In the genomic region with DNA sequence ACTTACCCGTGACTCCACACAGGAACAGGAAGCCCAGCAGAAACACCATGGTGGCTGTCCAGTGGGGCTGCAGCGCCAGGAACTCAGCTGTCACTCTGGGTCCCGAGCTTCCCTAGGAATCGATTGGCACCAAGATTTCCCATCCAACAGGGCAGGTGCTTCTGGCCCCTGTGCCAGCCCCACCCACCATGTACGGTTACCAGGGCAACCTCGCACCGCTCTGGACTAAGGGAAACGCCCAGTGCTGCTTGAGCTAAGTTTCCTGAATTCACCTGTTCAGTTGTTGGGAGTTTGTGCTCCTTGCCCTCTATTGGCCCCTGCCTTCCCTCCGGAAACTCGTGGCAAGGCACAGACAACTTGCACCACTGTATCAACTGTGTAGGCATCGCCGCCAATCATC, we compare ENCODE assay signal across 29 mouse cellular contexts. TPM values are rescaled to one million over a fixed set of nuclear protein-coding genes. Genes with fewer than 3 reads are reported as not detected.
DNase-seq lines count a peak whose midpoint lies in the region; ATAC-seq and TF ChIP-seq lines count a peak whose summit lies in the region.
"Had no signal": no experiment of that assay in that cellular context is flagged by ENCODE, and none has a peak within 500 bp of the region (broad histone marks: within the 10 kb centered on the region; RNA-seq: fewer than 3 reads in every experiment).

Gene Gm1123, minus strand, starts transcription at position 141 of the 400 bp plus-strand sequence.

- peaks cover 42% of the 10 kb centered on the region for H3K36me3 ChIP-seq in liver, embryonic 13.5 days
- H3K36me3 ChIP-seq in liver, embryonic 11.5 days (ENCODE audit: control insufficient read depth, insufficient read depth, low read length): no peaks in the 10 kb centered on the region
- H3K36me3 ChIP-seq in ES-E14 (ENCODE audit: control insufficient read depth, insufficient read depth, low read length, poor library complexity, severe bottlenecking): peaks cover 8% of the 10 kb centered on the region; the same call in 1 of the 2 replicates
- H3K36me3 ChIP-seq in intestine, postnatal 0 days (ENCODE audit: control insufficient read depth, insufficient read depth): peaks cover under 1% of the 10 kb centered on the region
- H3K36me3 ChIP-seq: embryonic facial prominence, embryonic 12.5 days; kidney, embryonic 15.5 days; limb, embryonic 10.5 days had no signal

- no peak within 1 kb of the TSS for H3K27ac ChIP-seq in liver, embryonic 13.5 days
- no peak within 1 kb of the TSS for H3K27ac ChIP-seq in liver, embryonic 11.5 days (ENCODE audit: low read depth, low read length)
- H3K27ac ChIP-seq in ES-E14 (ENCODE audit: insufficient read depth, low read depth, low read length, poor library complexity, severe bottlenecking): no peak within 1 kb of the TSS
- 0 out of 2 replicates have a peak within 1 kb of the TSS, but pooled peaks have one; percentile 5 for H3K27ac ChIP-seq in intestine, postnatal 0 days (ENCODE audit: low read depth, low read length)
- H3K27ac ChIP-seq: embryonic facial prominence, embryonic 12.5 days; forebrain, embryonic 12.5 days; gastrocnemius, adult 2 months; heart, embryonic 10.5 days; kidney, embryonic 15.5 days; limb, embryonic 10.5 days had no signal

- no peak within 1 kb of the TSS for H3K4me3 ChIP-seq in liver, embryonic 13.5 days (replicated peaks)
- no peak within 1 kb of the TSS for H3K4me3 ChIP-seq in liver, embryonic 11.5 days (ENCODE audit: low read depth, low read length)
- 0 out of 4 replicates have a peak within 1 kb of the TSS, but pooled peaks of 1 of the 2 experiments have one; percentile 17 for H3K4me3 ChIP-seq in ES-E14 (ENCODE audit: insufficient read depth in 1 of 2, low read depth in 1 of 2, low read length in 2 of 2, poor library complexity in 1 of 2, severe bottlenecking in 1 of 2)
- peak within 1 kb of the TSS; percentile 32 for H3K4me3 ChIP-seq in intestine, postnatal 0 days (ENCODE audit: low read depth, low read length)
- H3K4me3 ChIP-seq: embryonic facial prominence, embryonic 12.5 days; forebrain, embryonic 12.5 days; gastrocnemius, adult 2 months; heart, embryonic 10.5 days; kidney, embryonic 15.5 days; limb, embryonic 10.5 days had no signal

- in situ Hi-C loops in ES-E14 (cut with MboI; ENCODE audit: low sequenced_read_pairs in 2 of 2, unreplicated experiment in 2 of 2): no loop called here

- WGBS in liver, embryonic 13.5 days (ENCODE audit: insufficient replicate concordance): 82% methylated on average over 12 of the region's 12 CpGs
- 83% methylated on average over 12 of the region's 12 CpGs for WGBS in liver, embryonic 11.5 days
- WGBS in intestine, postnatal 0 days: 41% methylated on average over 12 of the region's 12 CpGs

- no peak within 1 kb of the TSS for H3K4me2 ChIP-seq in liver, embryonic 13.5 days
- no peak within 1 kb of the TSS for H3K4me2 ChIP-seq in liver, embryonic 11.5 days
- peak within 1 kb of the TSS; percentile 59 for H3K4me2 ChIP-seq in intestine, postnatal 0 days (replicated peaks; ENCODE audit: low read depth)
- H3K4me2 ChIP-seq: embryonic facial prominence, embryonic 12.5 days; forebrain, embryonic 12.5 days; kidney, embryonic 15.5 days had no signal

- peak; percentile 29; the same call in 1 of the 2 replicates for ATAC-seq in liver, embryonic 13.5 days (ENCODE audit: low read depth)
- ATAC-seq in liver, embryonic 11.5 days (replicated peaks; ENCODE audit: low FRiP score): no peak
- ATAC-seq in intestine, postnatal 0 days: peak; percentile 79
- ATAC-seq: hindbrain, embryonic 16.5 days; liver, postnatal 0 days; lung, postnatal 0 days had no signal

- H3K9me3 ChIP-seq in liver, embryonic 13.5 days (replicated peaks): no peaks in the 10 kb centered on the region
- no peaks in the 10 kb centered on the region for H3K9me3 ChIP-seq in liver, embryonic 11.5 days (ENCODE audit: control insufficient read depth, low read length)
- H3K9me3 ChIP-seq in ES-E14 (ENCODE audit: control insufficient read depth, insufficient read depth, low read depth, low read length): no peaks in the 10 kb centered on the region
- no peaks in the 10 kb centered on the region for H3K9me3 ChIP-seq in intestine, postnatal 0 days (ENCODE audit: control insufficient read depth)
- H3K9me3 ChIP-seq: embryonic facial prominence, embryonic 12.5 days; forebrain, embryonic 12.5 days; heart, embryonic 10.5 days; kidney, embryonic 15.5 days; limb, embryonic 10.5 days had no signal

- TF ChIP-seq CTCF in intestine, postnatal 0 days (IDR thresholded peaks at IDR 0.05; ENCODE audit: low read depth): no peak

- no peak for DNase-seq in liver, embryonic 13.5 days
- no peak for DNase-seq in liver, embryonic 11.5 days (ENCODE audit: low spot score)
- DNase-seq in ES-E14 (ENCODE audit: low read depth, low spot score): peak; percentile 28
- no peak for DNase-seq in c-Kit-positive CD71-positive TER-119-positive erythroid progenitor cells, embryonic 14.5 days (ENCODE audit: low spot score)
- no peak for DNase-seq in urinary bladder, postnatal 14 days (ENCODE audit: low spot score)
- no peak for DNase-seq in T-cell, adult 2 months (ENCODE audit: low spot score)
- DNase-seq: adrenal gland, adult 8-10 months; cerebellum, adult 2 months; cerebellum, postnatal 25 days; gastrocnemius, adult 2 months; kidney, adult 11 months; kidney, postnatal 4 days; liver; liver, postnatal 0 days; midbrain, embryonic 14.5 days; thymus, adult 2 months; thymus, postnatal 4 days had no signal

- H3K9ac ChIP-seq in liver, embryonic 13.5 days: no peak within 1 kb of the TSS
- H3K9ac ChIP-seq in liver, embryonic 11.5 days (ENCODE audit: low read depth, low read length): no peak within 1 kb of the TSS
- no peak within 1 kb of the TSS for H3K9ac ChIP-seq in ES-E14 (ENCODE audit: insufficient read depth, low read depth, low read length, poor library complexity, severe bottlenecking)
- no peak within 1 kb of the TSS for H3K9ac ChIP-seq in intestine, postnatal 0 days (ENCODE audit: low read depth, low read length)
- H3K9ac ChIP-seq: embryonic facial prominence, embryonic 12.5 days; forebrain, embryonic 12.5 days; kidney, embryonic 15.5 days; liver, postnatal 0 days had no signal

- H3K27me3 ChIP-seq in liver, embryonic 13.5 days: no peaks in the 10 kb centered on the region
- no peaks in the 10 kb centered on the region for H3K27me3 ChIP-seq in liver, embryonic 11.5 days (replicated peaks; ENCODE audit: control insufficient read depth, insufficient read depth, low read length)
- H3K27me3 ChIP-seq in intestine, postnatal 0 days (replicated peaks; ENCODE audit: control insufficient read depth, insufficient read depth, low read length): no peaks in the 10 kb centered on the region
- H3K27me3 ChIP-seq: embryonic facial prominence, embryonic 12.5 days; forebrain, embryonic 12.5 days; kidney, embryonic 15.5 days had no signal

- peaks cover 7% of the 10 kb centered on the region; the same call in 1 of the 2 replicates for H3K4me1 ChIP-seq in liver, embryonic 13.5 days (replicated peaks)
- no peaks in the 10 kb centered on the region for H3K4me1 ChIP-seq in liver, embryonic 11.5 days (replicated peaks; ENCODE audit: control insufficient read depth, insufficient read depth, low read length)
- peaks cover 0 to 8% of the 10 kb centered on the region in 2 experiments; a peak in 1 of 4 replicates for H3K4me1 ChIP-seq in ES-E14 (ENCODE audit: control insufficient read depth in 2 of 2, insufficient read depth in 2 of 2, low read length in 2 of 2, poor library complexity in 1 of 2)
- no peaks in the 10 kb centered on the region for H3K4me1 ChIP-seq in intestine, postnatal 0 days (replicated peaks; ENCODE audit: control insufficient read depth, insufficient read depth, low read length)
- H3K4me1 ChIP-seq: embryonic facial prominence, embryonic 12.5 days; forebrain, embryonic 12.5 days; kidney, embryonic 15.5 days; limb, embryonic 10.5 days had no signal

TF ChIP-seq in ES-E14, 5 proteins besides CTCF, POLR2A, EP300 and RAD21:
- TF ChIP-seq HCFC1 (IDR thresholded peaks at IDR 0.05; ENCODE audit: borderline replicate concordance, insufficient read depth, low read length) (no peak), MAFK (IDR thresholded peaks at IDR 0.05; ENCODE audit: insufficient read depth, low read depth, low read length) (no peak), ZC3H11A (IDR thresholded peaks at IDR 0.05; ENCODE audit: borderline replicate concordance, low read depth, low read length) (no peak), ZNF384 (IDR thresholded peaks at IDR 0.05; ENCODE audit: low read depth, low read length) (no peak), CHD2 (IDR thresholded peaks at IDR 0.05; ENCODE audit: low read depth, low read length) (no peak)

RNA-seq across cellular contexts. Expression of gene Gm1123, which starts in this region (rescaled TPM):
- not detected in 2 replicates for polyA plus RNA-seq in liver, embryonic 13.5 days (2015; fragmentation: Nextera tagmentation; extraction: Ambion mirVana)
- 0.12 TPM in 1 of 2 replicates, not detected in the other for polyA plus RNA-seq in liver, embryonic 11.5 days (2014; fragmentation: Nextera tagmentation; extraction: Ambion mirVana)
- not detected in 2 replicates for total RNA-seq in ES-E14 (2012; rRNA removed)
- 45.9 and 46.8 TPM in 2 replicates for polyA plus RNA-seq in intestine, postnatal 0 days (2015; fragmentation: Nextera tagmentation; extraction: Ambion mirVana)
- total RNA-seq: adrenal gland, adult 8-10 months; gastrocnemius, adult 2 months; hematopoietic stem cell, adult 5-6 weeks had no signal
- polyA plus RNA-seq: embryonic facial prominence, embryonic 12.5 days; forebrain, embryonic 12.5 days; frontal cortex, adult 2 months; gonadal fat pad, adult 2 months; heart, embryonic 10.5 days; limb, embryonic 10.5 days; liver, postnatal 0 days; lung, postnatal 0 days; midbrain, embryonic 14.5 days; neural tube, embryonic 11.5 days had no signal

Comparison
In these comparisons a context has a peak if more than half of its experiments do, and no peak if none do; other contexts are left out.
1. RNA of gene Gm1123 (polyA plus RNA-seq): 45.9 to 46.8 TPM in intestine, postnatal 0 days; 0.12 TPM in liver, embryonic 11.5 days and not detected in liver, embryonic 13.5 days; every median in the first group is over 10 times any median in the second.
2. Peak in ATAC-seq in liver, embryonic 13.5 days; RNA of the gene not detected or under 1 TPM.
3. Peak in DNase-seq in ES-E14; RNA of the gene not detected or under 1 TPM.